In genomic region chr11:96065215-96065911, GRCm38 (mm10) we compare ENCODE assay signal across 7 mouse cellular contexts. TPM values are rescaled to one million over a fixed set of nuclear protein-coding genes. Genes with fewer than 3 reads are reported as not detected.
DNase-seq lines count a peak whose midpoint lies in the region; ATAC-seq lines count a peak whose summit lies in the region.

TSS of gene Ube2z (minus strand) at chr11:96065388.

- DNase-seq in adrenal gland, adult 2 months = peak; percentile 99
- peak; percentile 93 for DNase-seq in embryo, embryonic 11.5 days (ENCODE audit: low read depth, low spot score)
- peak; percentile 97 to 99 for DNase-seq in gastrocnemius, postnatal 4 days (ENCODE audit: low spot score in 2 of 2)
- DNase-seq in left cerebral cortex, postnatal 36 days (ENCODE audit: low spot score in 2 of 2) = peak; percentile 97 to 98
- peak; percentile 100 for DNase-seq in midbrain, embryonic 11.5 days (ENCODE audit: low spot score, missing footprints)
- DNase-seq in skeletal muscle tissue, adult 2 months (ENCODE audit: low read depth, low spot score) = peak; percentile 92

- H3K4me3 ChIP-seq in intestine, embryonic 16.5 days (ENCODE audit: low read length) = peak within 1 kb of the TSS; percentile 93
- H3K4me3 ChIP-seq in midbrain, embryonic 11.5 days (ENCODE audit: low read depth, low read length) = peak within 1 kb of the TSS; percentile 99

- intact Hi-C loops in left cerebral cortex, postnatal 36 days (cut with DNase I) = loop anchor here (1.0 kb wide), 1 partner anchor 10 kb away; the partner anchor contains the start of gene Atp5g1

- no peaks in the 10 kb centered on the region for H3K27me3 ChIP-seq in intestine, embryonic 16.5 days (replicated peaks; ENCODE audit: control insufficient read depth, insufficient read depth, low read length)
- no peaks in the 10 kb centered on the region for H3K27me3 ChIP-seq in midbrain, embryonic 11.5 days (ENCODE audit: control insufficient read depth, insufficient read depth, low read length)

- H3K27ac ChIP-seq in intestine, embryonic 16.5 days (ENCODE audit: low read length) = peak within 1 kb of the TSS; percentile 87
- peak within 1 kb of the TSS; percentile 50; the same call in 1 of the 2 replicates for H3K27ac ChIP-seq in midbrain, embryonic 11.5 days (ENCODE audit: low read depth, low read length)

- peaks cover 8% of the 10 kb centered on the region for H3K36me3 ChIP-seq in intestine, embryonic 16.5 days (ENCODE audit: control insufficient read depth, insufficient read depth, low read length)
- peaks cover 2% of the 10 kb centered on the region; the same call in 1 of the 2 replicates for H3K36me3 ChIP-seq in midbrain, embryonic 11.5 days (ENCODE audit: control insufficient read depth, insufficient read depth, low read length)

- WGBS in intestine, embryonic 16.5 days = 4% methylated on average over 45 of the region's 50 CpGs
- 4% methylated on average over 48 of the region's 50 CpGs for WGBS in midbrain, embryonic 11.5 days

- peak within 1 kb of the TSS; percentile 90 for H3K9ac ChIP-seq in intestine, embryonic 16.5 days (ENCODE audit: low read depth, low read length)
- peak within 1 kb of the TSS; percentile 89 for H3K9ac ChIP-seq in midbrain, embryonic 11.5 days (ENCODE audit: low read length)

- H3K4me1 ChIP-seq in intestine, embryonic 16.5 days (ENCODE audit: control insufficient read depth, insufficient read depth, low read length) = peaks cover 21% of the 10 kb centered on the region
- peaks cover 13% of the 10 kb centered on the region for H3K4me1 ChIP-seq in midbrain, embryonic 11.5 days (ENCODE audit: control insufficient read depth, insufficient read depth, low read length)

- peak; percentile 99 for ATAC-seq in intestine, embryonic 16.5 days
- ATAC-seq in midbrain, embryonic 11.5 days (ENCODE audit: low FRiP score) = peak; percentile 99

- H3K9me3 ChIP-seq in intestine, embryonic 16.5 days (ENCODE audit: control insufficient read depth, low read length) = no peaks in the 10 kb centered on the region
- H3K9me3 ChIP-seq in midbrain, embryonic 11.5 days (ENCODE audit: control insufficient read depth, low read length) = no peaks in the 10 kb centered on the region

- peak within 1 kb of the TSS; percentile 66 for H3K4me2 ChIP-seq in intestine, embryonic 16.5 days (ENCODE audit: low read depth, low read length)
- peak within 1 kb of the TSS; percentile 87 for H3K4me2 ChIP-seq in midbrain, embryonic 11.5 days

RNA-seq across cellular contexts. Expression of gene Ube2z, which starts in this region (rescaled TPM):
- total RNA-seq in adrenal gland, adult 2 months (2021) = 10 to 100 TPM; 45.3 to 46.5 TPM
- polyA plus RNA-seq in adrenal gland, adult 2 months (2012; rRNA removed) = 17.0 and 20.7 TPM in 2 replicates
- 10 to 100 TPM; 41.2 to 42.3 TPM for total RNA-seq in gastrocnemius, postnatal 4 days (2021)
- 31.5 and 32.0 TPM in 2 replicates for polyA plus RNA-seq in intestine, embryonic 16.5 days (2015; fragmentation: Nextera tagmentation; extraction: Ambion mirVana)
- total RNA-seq in left cerebral cortex, postnatal 36 days (2021) = 10 to 100 TPM; 55.4 to 56.7 TPM
- 21.5 and 22.3 TPM in 2 replicates for polyA plus RNA-seq in midbrain, embryonic 11.5 days (2014; fragmentation: Nextera tagmentation; extraction: Ambion mirVana)

Comparison
In these comparisons a context has a peak if more than half of its experiments do, and no peak if none do; other contexts are left out.
1. Peak in every context shown above with its lines: DNase-seq, ATAC-seq, H3K4me3 ChIP-seq and H3K27ac ChIP-seq.